Mouse (Mus musculus): ENCODE measurements around the gene Pcgf1. TPM values are rescaled to one million over a fixed set of nuclear protein-coding genes. Genes with fewer than 3 reads are reported as not detected.

Pcgf1 gene
- polyA plus RNA-seq, 1 experiment from 2014 or later, result 56.3 TPM

- no peaks in the 10 kb centered on the region for H3K9me3 ChIP-seq
- 0 out of 2 replicates have a peak, but pooled peaks cover 2% of the 10 kb centered on the region for H3K36me3 ChIP-seq (replicated peaks)
- peak within 1 kb of the TSS; percentile 92 for H3K4me2 ChIP-seq
- H3K27ac ChIP-seq, result peak within 1 kb of the TSS; percentile 77
- H3K27me3 ChIP-seq (replicated peaks), result no peaks in the 10 kb centered on the region
- H3K4me1 ChIP-seq, result peaks cover 29% of the 10 kb centered on the region
- under 1% methylated on average over 76 of the region's 76 CpGs for WGBS
- peak; percentile 92 for ATAC-seq (replicated peaks)
- H3K4me3 ChIP-seq, result peak within 1 kb of the TSS; percentile 72
- peak within 1 kb of the TSS; percentile 77 for H3K9ac ChIP-seq
Measured at GRCm38 (mm10) chr6:83108762-83109668, 31.3 kb downstream of the Pcgf1 start, which contains the start of gene Mrpl53. TSS of gene Mrpl53 (plus strand) at chr6:83109040.

GRCm38 (mm10) chr6:83111510-83112136, 34.0 kb downstream of the Pcgf1 start:
- Histone ChIP-seq H3K27me3 (replicated peaks) (no peaks in the 10 kb centered on the region), H3K27ac (no peak overlapping the region), H3K9me3 (no peaks in the 10 kb centered on the region), H3K36me3 (replicated peaks) (no peaks in the 10 kb centered on the region), H3K4me2 (no peak overlapping the region), H3K9ac (no peak overlapping the region), H3K4me1 (peaks cover 45% of the 10 kb centered on the region), H3K4me3 (no peak overlapping the region)
- no peak for ATAC-seq (replicated peaks)
- 93% methylated on average over 4 of the region's 4 CpGs for WGBS

- ATAC-seq (replicated peaks), result peak; percentile 89
- 1% methylated on average over 55 of the region's 58 CpGs for WGBS
- H3K4me1 ChIP-seq, result peaks cover 54% of the 10 kb centered on the region
Measured at GRCm38 (mm10) chr6:83115011-83115671, 37.5 kb downstream of the Pcgf1 start, which contains the start of gene Mogs. TSS of gene Mogs (plus strand) at chr6:83115496.

GRCm38 (mm10) chr6:83115682-83116372, 38.2 kb downstream of the Pcgf1 start:
- peak overlapping the region; percentile 97 for H3K4me2 ChIP-seq
- peak overlapping the region; percentile 90 for H3K4me3 ChIP-seq
- peak overlapping the region; percentile 84 for H3K9ac ChIP-seq
- peak; percentile 59 for ATAC-seq (replicated peaks)
- 2% methylated on average over 45 of the region's 48 CpGs for WGBS
- H3K27me3 ChIP-seq (replicated peaks), result no peaks in the 10 kb centered on the region
- H3K36me3 ChIP-seq (replicated peaks), result peaks cover 6% of the 10 kb centered on the region; the same call in 1 of the 2 replicates
- peaks cover 53% of the 10 kb centered on the region for H3K4me1 ChIP-seq
- no peaks in the 10 kb centered on the region for H3K9me3 ChIP-seq
- H3K27ac ChIP-seq, result peak overlapping the region; percentile 85

More at GRCm38 (mm10) chr6:83115011-83115671, 37.5 kb downstream of the Pcgf1 start, which contains the start of gene Mogs:
- peak within 1 kb of the TSS; percentile 85 for H3K27ac ChIP-seq
- peak within 1 kb of the TSS; percentile 90 for H3K4me3 ChIP-seq
- no peaks in the 10 kb centered on the region for H3K27me3 ChIP-seq (replicated peaks)
- H3K36me3 ChIP-seq (replicated peaks), result peaks cover 6% of the 10 kb centered on the region; the same call in 1 of the 2 replicates
- H3K9me3 ChIP-seq, result no peaks in the 10 kb centered on the region
- H3K4me2 ChIP-seq, result peak within 1 kb of the TSS; percentile 97
- H3K9ac ChIP-seq, result peak within 1 kb of the TSS; percentile 84

- WGBS, result 81% methylated on average over 11 of the region's 11 CpGs
- Histone ChIP-seq H3K27ac (no peak overlapping the region), H3K4me3 (peak overlapping the region; percentile 90), H3K36me3 (replicated peaks) (peaks cover 6% of the 10 kb centered on the region; the same call in 1 of the 2 replicates), H3K4me2 (peak overlapping the region; percentile 97), H3K9me3 (no peaks in the 10 kb centered on the region), H3K4me1 (peaks cover 51% of the 10 kb centered on the region), H3K9ac (peak overlapping the region; percentile 84), H3K27me3 (replicated peaks) (no peaks in the 10 kb centered on the region)
- no peak for ATAC-seq (replicated peaks)
Measured at GRCm38 (mm10) chr6:83116373-83117164, 38.9 kb downstream of the Pcgf1 start.

- peak overlapping the region; percentile 90; the same call in 1 of the 2 replicates for H3K4me3 ChIP-seq
- ATAC-seq (replicated peaks), result no peak
- H3K27me3 ChIP-seq (replicated peaks), result no peaks in the 10 kb centered on the region
- H3K4me1 ChIP-seq, result peaks cover 56% of the 10 kb centered on the region
- no peaks in the 10 kb centered on the region for H3K9me3 ChIP-seq
- 83% methylated on average over 4 of the region's 4 CpGs for WGBS
- peaks cover 6% of the 10 kb centered on the region; the same call in 1 of the 2 replicates for H3K36me3 ChIP-seq (replicated peaks)
- peak overlapping the region; percentile 97; the same call in 1 of the 2 replicates for H3K4me2 ChIP-seq
- H3K27ac ChIP-seq, result no peak overlapping the region
- H3K9ac ChIP-seq, result no peak overlapping the region
Measured at GRCm38 (mm10) chr6:83117165-83117438, 39.4 kb downstream of the Pcgf1 start.

GRCm38 (mm10) chr6:83117616-83118015, 39.9 kb downstream of the Pcgf1 start:
- no peak for ATAC-seq (replicated peaks)
- no peak overlapping the region for H3K4me3 ChIP-seq
- 94% methylated on average over 13 of the region's 13 CpGs for WGBS
- no peaks in the 10 kb centered on the region for H3K27me3 ChIP-seq (replicated peaks)
- H3K9me3 ChIP-seq, result no peaks in the 10 kb centered on the region
- peaks cover 6% of the 10 kb centered on the region; the same call in 1 of the 2 replicates for H3K36me3 ChIP-seq (replicated peaks)
- peaks cover 61% of the 10 kb centered on the region for H3K4me1 ChIP-seq
- H3K9ac ChIP-seq, result no peak overlapping the region
- H3K4me2 ChIP-seq, result no peak overlapping the region
- no peak overlapping the region for H3K27ac ChIP-seq

- Histone ChIP-seq H3K36me3 (replicated peaks) (peaks cover 6% of the 10 kb centered on the region; the same call in 1 of the 2 replicates), H3K4me2 (no peak overlapping the region), H3K27me3 (replicated peaks) (no peaks in the 10 kb centered on the region), H3K4me1 (peaks cover 67% of the 10 kb centered on the region), H3K9me3 (no peaks in the 10 kb centered on the region), H3K9ac (no peak overlapping the region), H3K27ac (no peak overlapping the region), H3K4me3 (no peak overlapping the region)
- no peak for ATAC-seq (replicated peaks)
- WGBS, result 88% methylated on average over 11 of the region's 11 CpGs
Measured at GRCm38 (mm10) chr6:83118369-83118768, 40.7 kb downstream of the Pcgf1 start.

- Histone ChIP-seq H3K9ac (no peak overlapping the region), H3K27ac (no peak overlapping the region), H3K4me1 (peaks cover 71% of the 10 kb centered on the region), H3K4me2 (peak overlapping the region; percentile 86; the same call in 1 of the 2 replicates), H3K4me3 (no peak overlapping the region), H3K27me3 (replicated peaks) (no peaks in the 10 kb centered on the region), H3K9me3 (no peaks in the 10 kb centered on the region), H3K36me3 (replicated peaks) (peaks cover 6% of the 10 kb centered on the region; the same call in 1 of the 2 replicates)
- WGBS, result 83% methylated on average over 14 of the region's 14 CpGs
- ATAC-seq (replicated peaks), result no peak
Measured at GRCm38 (mm10) chr6:83118825-83119733, 41.4 kb downstream of the Pcgf1 start.

GRCm38 (mm10) chr6:83119734-83120051, 42.0 kb downstream of the Pcgf1 start:
- no peak for ATAC-seq (replicated peaks)
- H3K4me1 ChIP-seq, result peaks cover 73% of the 10 kb centered on the region
- H3K4me3 ChIP-seq, result peak overlapping the region; percentile 63
- peak overlapping the region; percentile 1; the same call in 1 of the 2 replicates for H3K27ac ChIP-seq
- peak overlapping the region; percentile 86 for H3K4me2 ChIP-seq
- 54% methylated on average over 7 of the region's 7 CpGs for WGBS
- peaks cover 6% of the 10 kb centered on the region; the same call in 1 of the 2 replicates for H3K36me3 ChIP-seq (replicated peaks)
- no peaks in the 10 kb centered on the region for H3K9me3 ChIP-seq
- H3K27me3 ChIP-seq (replicated peaks), result no peaks in the 10 kb centered on the region
- H3K9ac ChIP-seq, result peak overlapping the region; percentile 78; the same call in 1 of the 2 replicates
